9 mouse cellular contexts compared by ENCODE assay signal in the genomic region with DNA sequence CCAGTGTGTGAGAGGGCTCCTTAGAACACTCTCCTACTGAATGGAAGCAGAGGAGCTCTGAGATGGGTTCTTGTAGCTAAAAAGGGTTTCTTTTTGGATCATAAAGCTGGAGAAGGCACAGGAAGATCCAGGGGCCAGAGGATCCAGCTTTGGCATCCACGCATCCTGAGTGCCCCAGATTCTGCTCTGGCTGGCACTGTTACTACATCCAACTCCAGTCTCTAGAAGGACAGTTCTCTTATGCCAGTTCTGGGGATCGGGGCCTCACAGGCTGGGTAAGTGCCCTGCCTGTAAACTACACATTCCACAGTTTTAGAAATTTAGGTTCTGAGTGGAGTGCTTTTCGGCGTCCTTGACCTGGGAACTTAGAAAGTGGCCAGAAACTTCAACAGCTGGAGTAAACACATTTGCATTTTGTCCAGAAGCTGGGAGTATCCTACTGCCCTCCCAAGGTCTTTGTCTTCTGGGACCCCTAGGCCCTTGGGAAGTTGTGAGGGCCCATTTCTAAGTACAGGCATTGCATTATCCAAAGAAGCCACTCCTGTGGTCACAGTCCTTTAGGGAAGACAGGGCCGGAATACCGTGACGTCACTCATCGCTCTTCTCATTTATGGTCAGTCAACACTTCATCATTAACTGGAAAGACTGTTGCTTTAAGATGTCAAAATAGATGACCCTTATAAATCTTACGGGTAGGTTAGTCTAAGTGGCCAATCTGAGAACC. TPM values are rescaled to one million over a fixed set of nuclear protein-coding genes. Genes with fewer than 3 reads are reported as not detected.
DNase-seq lines count a peak whose midpoint lies in the region; ATAC-seq and TF ChIP-seq lines count a peak whose summit lies in the region.
"Had no signal": no experiment of that assay in that cellular context is flagged by ENCODE, and none has a peak within 500 bp of the region (broad histone marks: within the 10 kb centered on the region; RNA-seq: fewer than 3 reads in every experiment).

No protein-coding gene starts in this region.

- no peaks in the 10 kb centered on the region for H3K9me3 ChIP-seq in hindbrain, embryonic 10.5 days
- no peaks in the 10 kb centered on the region for H3K9me3 ChIP-seq in hindbrain, embryonic 12.5 days (replicated peaks)
- H3K9me3 ChIP-seq in hindbrain, embryonic 14.5 days (ENCODE audit: control insufficient read depth, low read length): no peaks in the 10 kb centered on the region
- no peaks in the 10 kb centered on the region for H3K9me3 ChIP-seq in midbrain, embryonic 13.5 days
- H3K9me3 ChIP-seq: G1E had no signal

- TF ChIP-seq CTCF in brain, embryonic 14.5 days (IDR thresholded peaks at IDR 0.05; ENCODE audit: borderline replicate concordance, extremely low read depth, insufficient read depth, insufficient read length): no peak

- no peak for ATAC-seq in hindbrain, embryonic 12.5 days (ENCODE audit: low FRiP score)
- ATAC-seq in hindbrain, embryonic 14.5 days (ENCODE audit: low FRiP score): no peak; the same call in 1 of the 2 replicates
- no peak for ATAC-seq in midbrain, embryonic 13.5 days

- 87% methylated on average over 9 of the region's 9 CpGs for WGBS in hindbrain, embryonic 10.5 days
- 87% methylated on average over 9 of the region's 9 CpGs for WGBS in hindbrain, embryonic 12.5 days
- 89% methylated on average over 9 of the region's 9 CpGs for WGBS in hindbrain, embryonic 14.5 days
- WGBS in midbrain, embryonic 13.5 days: 91% methylated on average over 9 of the region's 9 CpGs

- no peaks in the 10 kb centered on the region for H3K27me3 ChIP-seq in hindbrain, embryonic 10.5 days (ENCODE audit: insufficient read depth, poor library complexity, severe bottlenecking)
- H3K27me3 ChIP-seq in hindbrain, embryonic 12.5 days: no peaks in the 10 kb centered on the region
- H3K27me3 ChIP-seq in hindbrain, embryonic 14.5 days (ENCODE audit: control insufficient read depth, insufficient read depth, low read length): no peaks in the 10 kb centered on the region
- H3K27me3 ChIP-seq in midbrain, embryonic 13.5 days: no peaks in the 10 kb centered on the region

- H3K4me1 ChIP-seq in hindbrain, embryonic 10.5 days (replicated peaks): peaks cover 41% of the 10 kb centered on the region
- H3K4me1 ChIP-seq in hindbrain, embryonic 12.5 days: peaks cover 18% of the 10 kb centered on the region
- H3K4me1 ChIP-seq in hindbrain, embryonic 14.5 days (replicated peaks; ENCODE audit: control insufficient read depth, insufficient read depth, low read length): peaks cover 12% of the 10 kb centered on the region; the same call in 1 of the 2 replicates
- H3K4me1 ChIP-seq in midbrain, embryonic 13.5 days (replicated peaks): peaks cover 5% of the 10 kb centered on the region; the same call in 1 of the 2 replicates

- DNase-seq in hindbrain, embryonic 10.5 days (ENCODE audit: low spot score): no peak
- peak; percentile 8 for DNase-seq in brain, embryonic 14.5 days (ENCODE audit: low read depth)
- no peak for DNase-seq in hindbrain, embryonic 14.5 days (ENCODE audit: low spot score)
- DNase-seq in gastrocnemius, adult 18-20 months (ENCODE audit: low spot score): no peak
- no peak for DNase-seq in left cerebral cortex, adult 11 months (ENCODE audit: low spot score)

- no peak overlapping the region for H3K4me2 ChIP-seq in hindbrain, embryonic 12.5 days (replicated peaks)
- no peak overlapping the region for H3K4me2 ChIP-seq in hindbrain, embryonic 14.5 days (replicated peaks)
- H3K4me2 ChIP-seq in midbrain, embryonic 13.5 days (replicated peaks): no peak overlapping the region

- H3K4me3 ChIP-seq in hindbrain, embryonic 10.5 days: no peak overlapping the region
- no peak overlapping the region for H3K4me3 ChIP-seq in hindbrain, embryonic 12.5 days
- H3K4me3 ChIP-seq in hindbrain, embryonic 14.5 days (replicated peaks; ENCODE audit: low read length): no peak overlapping the region
- no peak overlapping the region for H3K4me3 ChIP-seq in midbrain, embryonic 13.5 days (replicated peaks)

- no peak for TF ChIP-seq POLR2A in brain, embryonic 14.5 days (IDR thresholded peaks at IDR 0.05; ENCODE audit: borderline replicate concordance, extremely low read depth, insufficient read depth, insufficient read length, poor library complexity, severe bottlenecking)

- 0 out of 2 replicates have a peak overlapping the region, but pooled peaks have one; percentile 17 for H3K27ac ChIP-seq in hindbrain, embryonic 10.5 days
- no peak overlapping the region for H3K27ac ChIP-seq in hindbrain, embryonic 12.5 days
- H3K27ac ChIP-seq in hindbrain, embryonic 14.5 days: peak overlapping the region; percentile 58
- H3K27ac ChIP-seq in midbrain, embryonic 13.5 days: peak overlapping the region; percentile 36; the same call in 1 of the 2 replicates

- no peaks in the 10 kb centered on the region for H3K36me3 ChIP-seq in hindbrain, embryonic 10.5 days
- no peaks in the 10 kb centered on the region for H3K36me3 ChIP-seq in hindbrain, embryonic 12.5 days
- H3K36me3 ChIP-seq in hindbrain, embryonic 14.5 days (replicated peaks; ENCODE audit: control insufficient read depth, insufficient read depth): no peaks in the 10 kb centered on the region
- no peaks in the 10 kb centered on the region for H3K36me3 ChIP-seq in midbrain, embryonic 13.5 days

- H3K9ac ChIP-seq in hindbrain, embryonic 12.5 days: no peak overlapping the region
- no peak overlapping the region for H3K9ac ChIP-seq in hindbrain, embryonic 14.5 days
- H3K9ac ChIP-seq in midbrain, embryonic 13.5 days (replicated peaks): no peak overlapping the region

RNA-seq across cellular contexts. Expression of a gene that starts 4.1 kb away (rescaled TPM):
- polyA plus RNA-seq in hindbrain, embryonic 10.5 days (2016; fragmentation: Nextera tagmentation; extraction: Ambion mirVana): 0.07 and 0.25 TPM in 2 replicates
- 0.10 and 0.52 TPM in 2 replicates for polyA plus RNA-seq in hindbrain, embryonic 12.5 days (2016; fragmentation: Nextera tagmentation; extraction: Ambion mirVana)
- 0.24 and 0.51 TPM in 2 replicates for polyA plus RNA-seq in brain, embryonic 14.5 days (2012; rRNA removed)
- 0.13 and 0.21 TPM in 2 replicates for polyA plus RNA-seq in hindbrain, embryonic 14.5 days (2014; fragmentation: Nextera tagmentation; extraction: Ambion mirVana)
- polyA plus RNA-seq in midbrain, embryonic 13.5 days (2015; fragmentation: Nextera tagmentation; extraction: Ambion mirVana): 0.12 and 0.16 TPM in 2 replicates
- not detected for total RNA-seq in gastrocnemius, adult 18-20 months (2021)
- total RNA-seq: common myeloid progenitor, adult 5-6 weeks had no signal

RNA-seq across cellular contexts. Expression of a gene that starts 57.8 kb away (rescaled TPM):
- 11.4 and 15.0 TPM in 2 replicates for polyA plus RNA-seq in hindbrain, embryonic 10.5 days (2016; fragmentation: Nextera tagmentation; extraction: Ambion mirVana)
- 25.5 and 25.7 TPM in 2 replicates for polyA plus RNA-seq in hindbrain, embryonic 12.5 days (2016; fragmentation: Nextera tagmentation; extraction: Ambion mirVana)
- polyA plus RNA-seq in brain, embryonic 14.5 days (2012; rRNA removed): 26.7 and 43.8 TPM in 2 replicates
- polyA plus RNA-seq in hindbrain, embryonic 14.5 days (2014; fragmentation: Nextera tagmentation; extraction: Ambion mirVana): 26.9 and 28.8 TPM in 2 replicates
- 20.1 and 20.5 TPM in 2 replicates for polyA plus RNA-seq in midbrain, embryonic 13.5 days (2015; fragmentation: Nextera tagmentation; extraction: Ambion mirVana)
- 10 to 100 TPM; 32.3 to 32.7 TPM for total RNA-seq in gastrocnemius, adult 18-20 months (2021)
